Mouse (Mus musculus): Measurements from ENCODE around the gene Ctf1.

DNA sequence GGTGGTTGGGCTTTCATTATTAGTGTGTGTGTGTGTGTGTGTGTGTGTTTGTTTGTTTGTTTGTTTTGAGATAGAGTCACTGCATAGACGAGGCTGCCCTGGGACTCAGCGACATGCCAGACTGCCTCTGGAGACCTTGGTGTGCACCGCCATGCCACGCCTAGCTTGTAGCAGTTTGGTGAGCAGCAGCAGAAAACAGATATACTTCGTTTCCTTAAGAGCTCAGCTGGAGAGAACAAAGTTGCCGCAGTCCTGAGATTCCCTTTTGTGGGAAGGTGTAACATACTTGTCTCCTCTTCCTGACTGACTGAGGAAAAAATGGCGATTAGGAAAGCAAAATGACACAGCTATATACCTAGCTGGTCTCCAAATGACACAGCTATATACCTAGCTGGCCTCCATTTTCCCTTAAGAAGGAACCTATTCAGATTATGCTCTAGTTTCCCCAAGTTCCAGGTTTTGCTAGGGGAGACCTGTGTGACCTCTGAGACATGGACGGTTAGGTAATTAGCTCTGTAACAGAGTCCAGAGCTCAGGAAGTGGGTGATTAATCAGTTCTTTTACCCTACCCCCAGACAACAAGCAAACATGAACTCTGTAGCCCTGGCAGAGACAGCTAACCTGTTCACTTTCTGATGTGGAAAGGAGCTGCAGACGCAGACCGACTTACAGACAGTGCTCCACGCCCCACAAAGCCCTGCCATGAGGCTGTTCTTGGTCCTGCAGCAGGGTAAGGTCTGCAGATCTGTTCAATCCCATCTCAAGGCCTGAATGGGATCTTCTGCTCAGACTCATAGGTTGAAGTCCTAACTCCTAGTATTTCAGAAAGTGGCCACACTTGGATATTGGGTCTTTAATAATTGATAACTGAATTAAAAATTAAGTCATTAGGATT, 40.4 kb upstream of the Ctf1 start:
- TF ChIP-seq CHD2 (IDR thresholded peaks at IDR 0.05; ENCODE audit: low read depth, low read length) (no peak), HCFC1 (IDR thresholded peaks at IDR 0.05; ENCODE audit: borderline replicate concordance, insufficient read depth, low read length) (no peak), ZC3H11A (IDR thresholded peaks at IDR 0.05; ENCODE audit: borderline replicate concordance, low read depth, low read length) (no peak), ZNF384 (IDR thresholded peaks at IDR 0.05; ENCODE audit: low read depth, low read length) (no peak)
